Mouse (Mus musculus): ENCODE data around the gene Abcd3. TPM values are rescaled to one million over a fixed set of nuclear protein-coding genes. Genes with fewer than 3 reads are reported as not detected.
"Not testable (repeated sequence)": the region's sequence is repeated elsewhere in the genome, so short reads cannot be mapped to it uniquely, and the experiment has no call there.

The Abcd3 gene
- total RNA-seq, 2 experiments from 2014 or later: 39.3 to 42.8 TPM

GRCm38 (mm10) chr3:121741186-121741848, 73.8 kb downstream of the Abcd3 start:
- DNase-seq; intact Hi-C loops (cut with DNase I): not testable (repeated sequence)

GRCm38 (mm10) chr3:121739489-121740213, 75.5 kb downstream of the Abcd3 start:
- no peak for DNase-seq
- intact Hi-C loops (cut with DNase I): loop anchor here (10.0 kb wide), 1 partner anchor 435 kb away; no protein-coding TSS in a partner anchor

GRCm38 (mm10) chr3:121738742-121739342, 76.3 kb downstream of the Abcd3 start:
- intact Hi-C loops (cut with DNase I): loop anchor here (10.0 kb wide), 1 partner anchor 434 kb away; no protein-coding TSS in a partner anchor
- no peak for DNase-seq

- intact Hi-C loops (cut with DNase I): loop anchor here (10.0 kb wide), 1 partner anchor 433 kb away; no protein-coding TSS in a partner anchor
- no peak for DNase-seq
Measured at GRCm38 (mm10) chr3:121737901-121738300, 77.2 kb downstream of the Abcd3 start.

- intact Hi-C loops (cut with DNase I): loop anchor here (10.0 kb wide), 1 partner anchor 433 kb away; no protein-coding TSS in a partner anchor
- DNase-seq: peak in 1 of 2 experiments; percentile 26
Measured at GRCm38 (mm10) chr3:121737453-121737852, 77.6 kb downstream of the Abcd3 start.

- DNase-seq: peak; percentile 66 to 73
- intact Hi-C loops (cut with DNase I): loop anchor here (1.0 to 10.0 kb wide), 2 partner anchors 200 to 431 kb away; no protein-coding TSS in a partner anchor
Measured at GRCm38 (mm10) chr3:121736025-121736744, 78.9 kb downstream of the Abcd3 start.

- intact Hi-C loops (cut with DNase I): loop anchor here (10.0 kb wide), 1 partner anchor 431 kb away; no protein-coding TSS in a partner anchor
- no peak for DNase-seq
Measured at GRCm38 (mm10) chr3:121735542-121735941, 79.6 kb downstream of the Abcd3 start.

GRCm38 (mm10) chr3:121729678-121730077, 85.4 kb downstream of the Abcd3 start:
- no peak for DNase-seq
- intact Hi-C loops (cut with DNase I): loop anchor here (10.0 kb wide), 1 partner anchor 425 kb away; no protein-coding TSS in a partner anchor

- no peak for DNase-seq
- intact Hi-C loops (cut with DNase I): no loop called here
Measured at GRCm38 (mm10) chr3:121725651-121726050, 89.5 kb downstream of the Abcd3 start.

- intact Hi-C loops (cut with DNase I): no loop called here
- DNase-seq: no peak
Measured at GRCm38 (mm10) chr3:121724553-121724952, 90.5 kb downstream of the Abcd3 start.

GRCm38 (mm10) chr3:121723968-121724524, 91.1 kb downstream of the Abcd3 start:
- intact Hi-C loops (cut with DNase I): no loop called here
- no peak for DNase-seq

GRCm38 (mm10) chr3:121722971-121723844, 91.9 kb downstream of the Abcd3 start, which contains the start of gene F3:
Gene F3, plus strand, starts transcription at chr3:121723537.
- intact Hi-C loops (cut with DNase I): no loop called here
- peak; percentile 71 to 72 for DNase-seq

GRCm38 (mm10) chr3:121721691-121722070, 93.4 kb downstream of the Abcd3 start:
- DNase-seq: no peak
- intact Hi-C loops (cut with DNase I): no loop called here

GRCm38 (mm10) chr3:121720801-121721690, 94.1 kb downstream of the Abcd3 start:
- no peak for DNase-seq
- intact Hi-C loops (cut with DNase I): no loop called here

GRCm38 (mm10) chr3:121719701-121720100, 95.4 kb downstream of the Abcd3 start:
- DNase-seq: no peak
- intact Hi-C loops (cut with DNase I): no loop called here

GRCm38 (mm10) chr3:121718679-121719078, 96.4 kb downstream of the Abcd3 start:
- intact Hi-C loops (cut with DNase I): no loop called here
- DNase-seq: no peak

GRCm38 (mm10) chr3:121716480-121716879, 98.6 kb downstream of the Abcd3 start:
- no peak for DNase-seq
- intact Hi-C loops (cut with DNase I): no loop called here
